In genomic region chr7:5053456-5054179, GRCm38 (mm10) we compare ENCODE assay signal across 9 mouse cellular contexts. TPM values are rescaled to one million over a fixed set of nuclear protein-coding genes. Genes with fewer than 3 reads are reported as not detected.
DNase-seq lines count a peak whose midpoint lies in the region; ATAC-seq and TF ChIP-seq lines count a peak whose summit lies in the region.
"Had no signal": no experiment of that assay in that cellular context is flagged by ENCODE, and none has a peak within 500 bp of the region (broad histone marks: within the 10 kb centered on the region; RNA-seq: fewer than 3 reads in every experiment).

No protein-coding gene starts in this region.

- no peak overlapping the region for H3K27ac ChIP-seq in cerebellum, adult 2 months (ENCODE audit: insufficient read depth, low read length)
- H3K27ac ChIP-seq in lung, embryonic 14.5 days (ENCODE audit: low read depth): no peak overlapping the region
- H3K27ac ChIP-seq in hindbrain, embryonic 11.5 days (ENCODE audit: low read depth, low read length): no peak overlapping the region
- H3K27ac ChIP-seq in midbrain, embryonic 14.5 days (replicated peaks; ENCODE audit: low read depth, low read length): no peak overlapping the region

- TF ChIP-seq POLR2A in cerebellum, adult 2 months (IDR thresholded peaks at IDR 0.05; ENCODE audit: borderline replicate concordance, insufficient read depth, low read length): peak; percentile 30; the same call in 1 of the 2 replicates

- no peaks in the 10 kb centered on the region for H3K9me3 ChIP-seq in lung, embryonic 14.5 days (ENCODE audit: low read depth, low read length)
- no peaks in the 10 kb centered on the region for H3K9me3 ChIP-seq in hindbrain, embryonic 11.5 days (ENCODE audit: control insufficient read depth, low read length)
- no peaks in the 10 kb centered on the region for H3K9me3 ChIP-seq in midbrain, embryonic 14.5 days (ENCODE audit: control insufficient read depth, low read length)

- DNase-seq in cerebellum, adult 2 months: peak; percentile 48 to 59
- no peak for DNase-seq in cerebellum, postnatal 4 days (ENCODE audit: low spot score in 2 of 2)
- DNase-seq in lung, embryonic 14.5 days: peak; percentile 36
- DNase-seq in lung, postnatal 25 days (ENCODE audit: low spot score): no peak
- DNase-seq in hindbrain, embryonic 11.5 days (ENCODE audit: low spot score): peak; percentile 34
- peak; percentile 54 for DNase-seq in midbrain, embryonic 14.5 days
- no peak for DNase-seq in urinary bladder, postnatal 25 days (ENCODE audit: low spot score)
- no peak for DNase-seq in ovary, adult 18-20 months (ENCODE audit: low spot score)

- no peaks in the 10 kb centered on the region for H3K27me3 ChIP-seq in cerebellum, adult 2 months (ENCODE audit: control insufficient read depth, insufficient read depth, low read length)
- peaks cover 69% of the 10 kb centered on the region for H3K27me3 ChIP-seq in lung, embryonic 14.5 days (ENCODE audit: insufficient read depth, low read length)
- H3K27me3 ChIP-seq in hindbrain, embryonic 11.5 days (ENCODE audit: control insufficient read depth, insufficient read depth, low read length): peaks cover 61% of the 10 kb centered on the region
- H3K27me3 ChIP-seq in midbrain, embryonic 14.5 days (ENCODE audit: control insufficient read depth, insufficient read depth, low read length): peaks cover 51% of the 10 kb centered on the region

- peaks cover 16% of the 10 kb centered on the region for H3K4me1 ChIP-seq in cerebellum, adult 2 months (ENCODE audit: control insufficient read depth, insufficient read depth, low read length)
- peaks cover 25% of the 10 kb centered on the region for H3K4me1 ChIP-seq in lung, embryonic 14.5 days (ENCODE audit: insufficient read depth)
- peaks cover 20% of the 10 kb centered on the region for H3K4me1 ChIP-seq in hindbrain, embryonic 11.5 days (replicated peaks; ENCODE audit: control insufficient read depth, insufficient read depth, low read length)
- H3K4me1 ChIP-seq in midbrain, embryonic 14.5 days (ENCODE audit: control insufficient read depth, insufficient read depth, low read length): peaks cover 36% of the 10 kb centered on the region

- WGBS in cerebellum, adult 2 months: 11% methylated on average over 32 of the region's 32 CpGs
- 9% methylated on average over 32 of the region's 32 CpGs for WGBS in lung, embryonic 14.5 days
- 8% methylated on average over 32 of the region's 32 CpGs for WGBS in hindbrain, embryonic 11.5 days
- WGBS in midbrain, embryonic 14.5 days: 6% methylated on average over 32 of the region's 32 CpGs

- peak overlapping the region; percentile 66 for H3K4me3 ChIP-seq in cerebellum, adult 2 months (replicated peaks; ENCODE audit: insufficient read depth, low read depth, low read length)
- H3K4me3 ChIP-seq in lung, embryonic 14.5 days (ENCODE audit: low read depth, low read length): peak overlapping the region; percentile 68
- peak overlapping the region; percentile 76 for H3K4me3 ChIP-seq in hindbrain, embryonic 11.5 days (ENCODE audit: low read depth, low read length)
- peak overlapping the region; percentile 77 for H3K4me3 ChIP-seq in midbrain, embryonic 14.5 days (replicated peaks; ENCODE audit: low read depth, low read length)
- H3K4me3 ChIP-seq: erythroblast, embryonic 14.5 days had no signal

- no peaks in the 10 kb centered on the region for H3K36me3 ChIP-seq in lung, embryonic 14.5 days (ENCODE audit: insufficient read depth)
- H3K36me3 ChIP-seq in hindbrain, embryonic 11.5 days (ENCODE audit: control insufficient read depth, insufficient read depth, low read length): no peaks in the 10 kb centered on the region
- no peaks in the 10 kb centered on the region for H3K36me3 ChIP-seq in midbrain, embryonic 14.5 days (ENCODE audit: control insufficient read depth, insufficient read depth, low read length)

- peak overlapping the region; percentile 86 for H3K9ac ChIP-seq in lung, embryonic 14.5 days
- H3K9ac ChIP-seq in hindbrain, embryonic 11.5 days (ENCODE audit: low read depth, low read length): 0 out of 2 replicates have a peak overlapping the region, but pooled peaks have one; percentile 34
- H3K9ac ChIP-seq in midbrain, embryonic 14.5 days (replicated peaks; ENCODE audit: low read length): peak overlapping the region; percentile 92

- no peak for ATAC-seq in lung, embryonic 14.5 days (ENCODE audit: insufficient read depth)
- no peak for ATAC-seq in hindbrain, embryonic 11.5 days (ENCODE audit: low FRiP score)
- no peak for ATAC-seq in midbrain, embryonic 14.5 days (ENCODE audit: low FRiP score, low TSS enrichment)

- TF ChIP-seq CTCF in cerebellum, adult 2 months (IDR thresholded peaks at IDR 0.05; ENCODE audit: borderline replicate concordance, insufficient read depth, low read depth, low read length): no peak
- no peak for TF ChIP-seq CTCF in lung, embryonic 14.5 days (IDR thresholded peaks at IDR 0.05; ENCODE audit: low read depth)

- peak overlapping the region; percentile 78 for H3K4me2 ChIP-seq in lung, embryonic 14.5 days
- peak overlapping the region; percentile 85 for H3K4me2 ChIP-seq in hindbrain, embryonic 11.5 days (replicated peaks; ENCODE audit: low read depth, low read length)
- H3K4me2 ChIP-seq in midbrain, embryonic 14.5 days (ENCODE audit: low read length): peak overlapping the region; percentile 73

RNA-seq across cellular contexts. Expression of gene Zfp580, which starts 2.3 kb away (rescaled TPM):
- polyA plus RNA-seq in cerebellum, adult 2 months (2012; rRNA removed): 29.7 and 34.3 TPM in 2 replicates
- polyA plus RNA-seq in lung, embryonic 14.5 days (2014; fragmentation: Nextera tagmentation; extraction: Ambion mirVana): 44.5 and 45.1 TPM in 2 replicates
- 32.4 and 37.5 TPM in 2 replicates for polyA plus RNA-seq in hindbrain, embryonic 11.5 days (2014; fragmentation: Nextera tagmentation; extraction: Ambion mirVana)
- 104 and 105 TPM in 2 replicates for polyA plus RNA-seq in midbrain, embryonic 14.5 days (2014; fragmentation: Nextera tagmentation; extraction: Ambion mirVana)

RNA-seq across cellular contexts. Expression of gene U2af2, which starts 8.3 kb away (rescaled TPM):
- 196 and 211 TPM in 2 replicates for polyA plus RNA-seq in cerebellum, adult 2 months (2012; rRNA removed)
- 145 and 162 TPM in 2 replicates for polyA plus RNA-seq in lung, embryonic 14.5 days (2014; fragmentation: Nextera tagmentation; extraction: Ambion mirVana)
- polyA plus RNA-seq in hindbrain, embryonic 11.5 days (2014; fragmentation: Nextera tagmentation; extraction: Ambion mirVana): 161 and 162 TPM in 2 replicates
- 111 and 115 TPM in 2 replicates for polyA plus RNA-seq in midbrain, embryonic 14.5 days (2014; fragmentation: Nextera tagmentation; extraction: Ambion mirVana)

RNA-seq across cellular contexts. Expression of gene Zfp784, which starts 15.4 kb away (rescaled TPM):
- 8.4 and 9.6 TPM in 2 replicates for polyA plus RNA-seq in cerebellum, adult 2 months (2012; rRNA removed)
- 4.2 and 4.6 TPM in 2 replicates for polyA plus RNA-seq in lung, embryonic 14.5 days (2014; fragmentation: Nextera tagmentation; extraction: Ambion mirVana)
- polyA plus RNA-seq in hindbrain, embryonic 11.5 days (2014; fragmentation: Nextera tagmentation; extraction: Ambion mirVana): 3.1 and 4.3 TPM in 2 replicates
- 9.1 and 10.8 TPM in 2 replicates for polyA plus RNA-seq in midbrain, embryonic 14.5 days (2014; fragmentation: Nextera tagmentation; extraction: Ambion mirVana)

RNA-seq across cellular contexts. Expression of gene 4632433K11Rik, which starts 19.7 kb away (rescaled TPM):
- polyA plus RNA-seq in cerebellum, adult 2 months (2012; rRNA removed): not detected in 2 replicates
- polyA plus RNA-seq in lung, embryonic 14.5 days (2014; fragmentation: Nextera tagmentation; extraction: Ambion mirVana): not detected in 2 replicates
- not detected in 2 replicates for polyA plus RNA-seq in hindbrain, embryonic 11.5 days (2014; fragmentation: Nextera tagmentation; extraction: Ambion mirVana)
- not detected in 2 replicates for polyA plus RNA-seq in midbrain, embryonic 14.5 days (2014; fragmentation: Nextera tagmentation; extraction: Ambion mirVana)
- polyA plus RNA-seq: erythroblast, embryonic 14.5 days had no signal

RNA-seq across cellular contexts. Expression of gene Epn1, which starts 26.4 kb away (rescaled TPM):
- 246 and 251 TPM in 2 replicates for polyA plus RNA-seq in cerebellum, adult 2 months (2012; rRNA removed)
- 76.0 and 77.9 TPM in 2 replicates for polyA plus RNA-seq in lung, embryonic 14.5 days (2014; fragmentation: Nextera tagmentation; extraction: Ambion mirVana)
- 54.2 and 55.3 TPM in 2 replicates for polyA plus RNA-seq in hindbrain, embryonic 11.5 days (2014; fragmentation: Nextera tagmentation; extraction: Ambion mirVana)
- polyA plus RNA-seq in midbrain, embryonic 14.5 days (2014; fragmentation: Nextera tagmentation; extraction: Ambion mirVana): 104 and 119 TPM in 2 replicates

Comparison
In these comparisons a context has a peak if more than half of its experiments do, and no peak if none do; other contexts are left out.
1. DNase-seq: peak in cerebellum, adult 2 months (2 of 2), lung, embryonic 14.5 days (single experiment), hindbrain, embryonic 11.5 days (single experiment) and midbrain, embryonic 14.5 days (single experiment); none in cerebellum, postnatal 4 days (0 of 2), lung, postnatal 25 days (single experiment), urinary bladder, postnatal 25 days (single experiment) and ovary, adult 18-20 months (single experiment).
2. H3K9ac ChIP-seq: peak in every context shown above with its lines; median percentile 92 in midbrain, embryonic 14.5 days; 86 in lung, embryonic 14.5 days; 34 in hindbrain, embryonic 11.5 days.
3. Peak in every context shown above with its lines, with median percentiles within 50 percentile points of each other: H3K4me3 ChIP-seq and H3K4me2 ChIP-seq.